Mouse (Mus musculus) embryo, embryonic 9.5 days (tissue): Measurements from ENCODE around the gene Dhfr.

Experiments used
- DNase-seq: peaks from one replicate; pipeline ENCODE4 v3.0.0-alpha.2; 2017; ENCODE audit errors: extremely low spot score

The Dhfr gene

DNA sequence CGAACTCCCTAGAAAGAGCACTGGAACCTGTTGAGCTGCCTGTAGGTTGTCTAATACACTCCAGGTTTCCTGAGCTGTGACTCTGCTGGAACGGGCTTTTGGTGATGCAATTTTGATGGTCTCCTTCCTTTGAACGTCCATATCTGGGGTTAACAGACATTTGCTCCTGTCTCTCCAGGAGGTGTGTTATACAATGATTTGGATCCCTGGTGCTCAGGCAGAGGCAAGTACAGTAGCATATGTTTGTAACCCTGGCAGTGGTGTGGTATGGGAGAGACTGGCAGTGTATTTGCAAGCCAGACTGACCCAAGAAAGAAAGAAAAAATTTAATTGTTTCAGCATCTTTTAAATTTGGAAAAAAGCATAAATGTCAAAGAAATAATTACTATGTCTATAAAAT is 32.8 kb downstream of the Dhfr start:
- no peak for DNase-seq

DNA sequence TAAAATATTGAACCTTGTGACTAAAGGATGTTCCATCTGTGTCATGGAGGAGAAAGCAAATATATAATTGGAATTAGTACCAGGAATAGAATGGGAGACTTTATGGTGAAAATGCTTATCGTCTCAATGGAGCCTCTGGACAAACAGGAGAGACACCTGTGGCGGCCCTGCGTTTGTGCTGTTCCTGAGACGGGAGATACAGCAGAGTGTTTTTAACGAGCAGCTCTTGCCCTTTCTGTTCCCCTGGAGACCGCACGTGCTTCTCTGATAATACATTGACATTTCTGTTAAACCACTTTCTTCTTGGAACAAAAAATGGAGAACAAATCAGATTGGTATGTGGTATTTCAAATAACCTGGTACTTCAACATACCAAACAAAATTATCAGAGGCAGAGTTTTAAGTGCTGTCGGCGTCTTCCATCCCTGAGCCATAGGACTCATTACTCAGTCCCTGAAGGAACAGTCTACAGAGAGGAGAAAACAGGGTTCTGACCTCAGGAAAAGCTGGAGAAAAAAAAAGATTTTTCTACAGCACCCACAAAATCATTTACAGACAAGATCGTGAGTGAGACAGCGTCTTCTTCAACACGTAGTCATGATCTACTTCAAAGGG is 38.6 kb downstream of the Dhfr start:
- no peak for DNase-seq

DNA sequence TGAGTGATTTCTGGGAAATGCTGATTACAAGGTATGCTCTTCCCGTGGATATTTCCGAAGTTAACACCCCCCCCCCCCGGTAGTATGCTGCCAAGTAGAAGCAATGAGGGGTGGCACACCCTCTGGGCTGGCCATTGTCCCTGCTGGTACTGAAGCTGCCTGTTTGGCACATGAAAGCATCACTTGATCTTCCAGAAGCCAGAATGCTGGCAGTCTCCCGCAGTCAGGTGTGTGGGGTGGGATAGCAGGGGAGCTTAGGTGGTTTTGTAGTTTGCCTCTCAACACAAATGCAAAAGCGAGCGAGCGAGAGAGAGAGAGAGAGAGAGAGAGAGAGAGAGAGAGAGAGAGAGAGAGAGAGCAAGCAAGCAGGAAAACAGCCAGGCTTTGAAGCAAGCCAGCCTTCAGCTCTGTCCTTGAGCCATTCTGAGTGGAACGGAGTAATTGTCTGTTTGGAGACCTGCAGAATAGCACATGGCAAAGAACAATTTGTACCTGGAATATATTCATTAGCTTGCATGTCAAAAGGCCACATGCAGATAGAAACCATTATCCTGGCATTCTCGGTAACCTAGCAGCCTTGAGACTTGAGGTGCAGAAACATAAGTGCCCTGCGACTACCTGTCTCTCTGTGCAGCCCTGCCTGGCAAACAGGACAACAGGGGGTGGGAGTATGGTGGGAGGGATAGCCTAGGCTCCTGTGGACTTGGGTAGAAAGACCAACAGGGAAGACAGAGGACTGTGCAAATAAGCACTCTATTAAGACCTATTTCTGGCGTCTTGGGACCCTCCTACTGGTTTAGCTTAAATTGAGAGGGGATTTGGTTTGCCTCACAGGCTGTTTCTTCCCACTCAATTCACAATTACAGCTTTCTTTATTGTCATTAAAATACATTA is 44.2 kb downstream of the Dhfr start:
- DNase-seq = no peak

DNA sequence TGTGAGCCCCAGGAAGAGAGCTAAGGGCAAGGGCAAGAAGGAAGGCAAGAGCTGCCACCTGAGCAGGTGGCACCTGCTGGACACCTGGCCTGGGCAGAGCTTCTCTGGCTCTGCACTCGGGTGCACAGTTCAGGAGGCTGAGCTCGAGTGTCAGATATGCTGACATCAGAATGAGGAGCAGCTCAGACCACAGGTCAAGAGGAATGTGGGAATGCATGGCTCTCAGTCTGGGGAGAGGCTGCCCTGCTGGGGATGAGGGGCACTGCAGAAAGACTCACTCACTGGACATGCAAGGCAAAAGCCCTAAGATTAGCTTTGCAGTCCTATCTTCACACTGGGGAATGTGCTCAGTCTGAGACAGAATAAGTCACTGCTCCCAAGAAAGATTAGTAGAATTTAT is 47.5 kb downstream of the Dhfr start:
- DNase-seq = no peak

DNA sequence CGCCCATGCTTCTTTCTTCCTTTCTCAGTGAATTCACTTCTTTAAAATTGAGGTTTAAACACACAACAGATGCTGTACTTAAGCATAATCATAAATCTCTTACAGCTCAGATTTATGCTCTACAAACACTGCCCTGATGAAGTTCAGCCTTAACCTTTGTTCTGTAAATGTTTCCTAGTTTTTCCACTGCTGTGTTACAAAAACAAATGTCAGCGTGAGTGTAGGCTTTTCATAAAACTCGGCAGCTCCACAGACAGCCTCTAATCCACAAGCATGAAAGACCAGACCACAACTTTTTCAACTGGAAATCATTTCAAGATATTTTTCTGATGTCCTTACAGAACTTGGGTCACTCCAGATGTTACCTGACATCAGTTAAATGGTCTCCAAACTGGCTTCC is 49.0 kb downstream of the Dhfr start:
- no peak for DNase-seq

DNA sequence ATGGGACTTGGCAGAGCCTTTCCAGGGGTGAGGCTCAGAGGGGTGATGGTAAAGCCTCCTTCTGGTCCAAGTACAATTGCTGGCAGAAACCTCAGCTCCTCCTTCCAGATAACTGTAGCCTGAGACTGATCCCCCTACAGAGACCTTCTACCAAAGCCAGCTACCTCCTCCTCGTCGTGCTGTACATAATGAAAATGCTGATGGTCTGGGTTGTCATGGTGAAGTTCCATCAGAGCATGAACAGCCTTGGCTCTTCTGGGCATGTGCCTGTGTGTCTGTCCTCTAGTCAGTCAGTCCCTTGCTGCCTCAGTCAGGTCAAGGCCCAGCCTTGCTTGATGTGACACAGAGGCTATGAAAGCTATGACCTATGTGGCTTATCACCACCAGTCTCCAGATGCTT is 56.0 kb downstream of the Dhfr start:
- no peak for DNase-seq

DNA sequence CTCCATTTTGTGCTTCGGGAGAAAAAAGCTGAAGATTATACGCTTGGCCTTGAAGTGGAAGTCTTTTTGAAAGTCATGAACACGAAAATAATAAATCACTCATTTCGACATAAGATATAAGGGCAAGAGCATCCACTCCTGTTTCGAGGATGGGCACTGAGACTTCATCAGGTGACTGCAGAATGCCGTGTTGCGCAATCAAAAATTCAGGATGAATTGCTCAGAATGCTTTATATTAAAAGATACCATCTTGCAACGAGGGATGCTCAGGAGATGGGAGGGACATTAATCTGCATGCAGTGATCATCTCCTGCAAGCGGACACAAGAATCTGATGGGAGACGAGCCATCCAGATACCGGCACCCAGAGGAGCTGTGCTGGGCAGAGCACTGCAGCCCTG is 65.1 kb downstream of the Dhfr start:
- DNase-seq = no peak

DNA sequence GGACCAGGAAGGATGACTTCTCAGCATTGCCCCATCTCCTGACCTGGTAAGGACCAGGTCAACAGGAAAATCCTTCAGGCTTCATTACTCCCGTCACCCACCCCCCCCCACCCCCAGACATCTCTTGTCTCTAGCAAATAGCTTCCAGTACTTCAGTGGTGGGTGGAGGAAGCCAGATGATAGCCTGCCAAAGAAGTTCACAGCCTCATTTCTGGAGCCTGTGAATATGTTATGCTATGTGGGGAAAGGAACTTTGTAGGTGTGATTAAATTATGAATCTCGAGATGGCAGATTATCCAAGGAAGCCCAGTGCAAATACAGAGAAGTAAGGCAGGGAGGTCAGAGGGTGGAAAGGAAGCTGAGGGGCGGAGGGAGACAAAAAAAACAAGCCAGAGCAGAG is 69.2 kb downstream of the Dhfr start:
- no peak for DNase-seq

DNA sequence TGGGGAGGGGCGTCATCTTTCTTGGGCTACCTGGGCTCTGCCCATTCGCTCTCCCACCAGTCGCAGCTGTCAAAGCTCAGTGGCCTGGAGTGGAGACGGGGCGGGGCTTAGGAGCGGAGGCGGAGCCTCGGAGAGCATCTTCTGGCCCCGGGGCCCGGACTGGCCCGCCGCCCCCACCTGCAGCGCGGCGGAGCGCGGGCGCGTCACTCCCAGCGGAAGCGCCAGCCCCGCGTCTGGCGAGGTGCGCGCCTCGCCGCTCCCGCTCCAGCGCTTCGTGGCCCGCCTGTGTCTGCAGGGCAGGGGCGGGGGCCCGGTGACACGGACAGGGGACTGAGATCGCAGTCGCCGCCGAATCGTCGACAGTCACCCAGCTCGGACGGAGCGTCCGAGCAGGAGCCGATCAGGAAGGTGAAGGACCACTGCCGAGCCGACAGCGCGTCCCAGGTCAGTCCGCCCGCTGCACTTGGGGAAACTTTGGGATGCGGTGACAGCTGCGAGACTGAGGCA is 71.3 kb downstream of the Dhfr start, which contains the start of gene Ankrd34b:
TSS of gene Ankrd34b (plus strand) at position 139 of the 507 bp plus-strand sequence.
- peak; percentile 75 for DNase-seq

DNA sequence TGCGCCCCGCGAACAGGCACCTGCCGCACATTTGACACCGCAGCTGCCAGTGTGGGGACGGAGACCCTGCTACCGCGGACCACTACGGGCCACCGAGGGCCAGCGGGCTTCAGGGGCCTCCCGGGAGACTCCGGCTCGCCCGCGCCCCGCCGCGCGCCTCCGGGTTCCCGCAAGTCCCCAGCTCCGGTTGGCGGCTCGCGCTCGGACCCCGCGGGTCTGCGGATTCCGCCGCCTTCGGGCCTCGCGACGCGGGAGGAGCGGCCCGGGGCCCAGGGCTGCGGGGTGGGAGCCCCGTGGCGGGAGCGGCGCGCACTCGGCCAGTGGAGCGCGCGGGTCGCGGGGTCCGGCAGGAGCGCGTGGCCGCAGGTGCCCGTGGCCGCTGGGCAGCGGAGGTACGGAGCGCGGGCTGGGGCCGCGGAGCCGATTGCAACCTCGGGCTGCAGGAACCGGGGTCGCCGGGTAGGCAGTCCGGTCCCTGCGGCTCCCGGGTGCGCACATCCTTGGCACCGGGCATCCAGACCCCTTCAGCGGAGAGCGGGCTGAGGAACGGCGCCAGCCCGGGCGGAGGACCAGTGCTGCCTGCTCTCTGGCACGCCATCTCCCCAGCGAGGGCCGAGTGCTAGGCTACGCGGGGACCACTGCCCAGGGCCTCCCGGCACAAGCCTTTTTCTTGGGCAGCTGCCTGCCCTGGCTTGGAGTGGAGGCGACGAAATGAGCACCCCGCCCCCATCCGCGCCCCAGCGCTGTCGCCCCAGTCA is 71.9 kb downstream of the Dhfr start:
- DNase-seq = peak; percentile 42

DNA sequence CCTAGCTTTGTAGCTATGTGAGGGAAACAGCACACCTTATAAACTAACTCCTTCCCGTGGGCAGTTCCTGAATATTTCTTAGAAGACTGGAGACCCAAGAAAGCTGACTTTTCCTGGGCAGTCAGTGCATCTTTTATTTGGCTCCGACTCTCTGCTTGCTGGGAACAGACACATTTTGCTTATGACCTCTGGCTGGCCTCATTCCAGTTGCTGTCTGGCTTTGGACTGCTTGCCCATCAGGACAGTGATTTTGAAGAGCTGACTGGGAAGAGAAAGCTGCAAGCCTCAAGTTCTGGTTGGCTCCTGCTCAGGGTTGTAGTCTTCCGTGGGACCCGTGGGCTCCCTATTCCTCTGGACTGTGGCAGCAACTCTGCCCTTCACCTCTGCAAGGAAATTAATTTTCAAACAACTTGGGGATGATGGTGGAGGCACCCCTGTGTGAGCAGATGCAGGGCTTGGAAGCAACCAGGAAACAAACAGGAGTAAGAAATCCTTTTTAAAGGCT is 72.9 kb downstream of the Dhfr start:
- no peak for DNase-seq
